Mouse (Mus musculus): ENCODE measurements around the gene Olfr67. TPM values are rescaled to one million over a fixed set of nuclear protein-coding genes. Genes with fewer than 3 reads are reported as not detected.
"Not testable (repeated sequence)": the region's sequence is repeated elsewhere in the genome, so short reads cannot be mapped to it uniquely, and the experiment has no call there.

Olfr67 gene
- polyA plus RNA-seq (2016; fragmentation: Nextera tagmentation; extraction: Ambion mirVana): not detected in 2 replicates

DNA sequence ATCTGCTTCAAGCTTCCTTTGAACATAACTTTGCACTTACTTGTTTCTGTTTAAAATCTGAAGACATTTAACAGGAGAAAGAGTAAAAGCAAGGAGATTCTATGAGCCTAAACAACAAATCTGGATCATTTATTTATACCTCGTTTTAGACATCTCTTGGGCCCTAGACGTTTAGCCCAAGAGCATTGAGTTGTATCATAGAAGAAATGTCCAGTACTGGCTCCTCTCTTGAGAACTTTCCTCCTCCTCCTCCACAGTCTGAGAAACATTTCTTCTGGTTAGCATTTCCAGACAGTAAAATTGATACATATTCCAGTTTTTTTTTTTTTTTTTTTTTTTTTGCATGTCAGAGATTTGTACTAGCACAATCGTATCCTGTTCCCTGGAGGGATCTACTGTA lies at the start of gene Olfr67:
Olfr67 (minus strand) TSS at position 101 of the 400 bp plus-strand sequence.
- no peak within 1 kb of the TSS for H3K27ac ChIP-seq
- H3K27me3 ChIP-seq (ENCODE audit: low read depth, poor library complexity, severe bottlenecking): no peaks in the 10 kb centered on the region
- no peaks in the 10 kb centered on the region for H3K9me3 ChIP-seq (replicated peaks)
- 84% methylated on average over 3 of the region's 3 CpGs for WGBS
- no peak within 1 kb of the TSS for H3K4me3 ChIP-seq
- no peaks in the 10 kb centered on the region for H3K4me1 ChIP-seq
- no peaks in the 10 kb centered on the region for H3K36me3 ChIP-seq
- DNase-seq (ENCODE audit: low spot score): no peak

DNA sequence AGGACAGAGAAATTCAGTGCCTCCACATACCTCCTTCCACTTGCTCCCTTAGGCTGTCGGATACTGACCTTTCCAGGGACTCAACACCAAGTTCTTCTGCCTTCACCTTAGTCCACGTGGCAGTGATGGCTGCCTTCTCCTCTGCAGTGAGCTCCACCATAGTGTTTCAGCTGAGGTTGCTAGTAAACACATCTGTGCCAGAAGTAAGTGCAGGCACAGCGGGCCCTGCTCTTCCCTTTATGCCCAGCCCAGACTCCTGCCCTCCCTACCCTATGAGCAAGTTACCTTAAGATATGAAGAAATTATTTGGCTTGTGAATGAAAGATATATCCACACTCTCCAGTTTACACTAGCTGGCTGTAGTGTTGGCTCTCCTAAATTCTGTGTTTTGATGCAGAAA lies 48.6 kb upstream of the Olfr67 start, which contains the start of gene Hbb-bh2:
Hbb-bh2 (minus strand) TSS at position 253 of the 400 bp plus-strand sequence.
- Histone ChIP-seq H3K9me3 (replicated peaks) (no peaks in the 10 kb centered on the region), H3K4me3 (no peak within 1 kb of the TSS), H3K36me3 (no peaks in the 10 kb centered on the region), H3K4me1 (no peaks in the 10 kb centered on the region), H3K27ac (no peak within 1 kb of the TSS), H3K27me3 (ENCODE audit: low read depth, poor library complexity, severe bottlenecking) (no peaks in the 10 kb centered on the region)
- no peak for DNase-seq (ENCODE audit: low spot score)
- 79% methylated on average over 3 of the region's 3 CpGs for WGBS

DNA sequence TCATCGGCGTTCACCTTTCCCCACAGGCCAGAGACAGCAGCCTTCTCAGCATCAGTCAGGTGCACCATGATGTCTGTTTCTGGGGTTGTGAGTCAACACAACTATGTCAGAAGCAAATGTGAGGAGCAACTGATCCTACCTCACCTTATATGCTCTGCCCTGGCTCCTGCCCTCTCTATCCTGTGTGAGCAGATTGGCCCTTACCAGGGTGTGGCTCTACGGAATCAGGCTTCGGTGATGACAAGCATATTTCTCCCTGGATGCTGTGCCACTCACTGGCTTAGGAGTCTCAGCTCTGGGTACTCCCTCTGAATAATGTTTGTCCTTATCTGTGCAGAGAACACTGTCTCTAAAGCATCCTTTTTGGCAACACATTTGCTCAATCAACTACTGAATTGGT lies 36.2 kb upstream of the Olfr67 start, which contains the start of gene Hbb-bs:
Hbb-bs (minus strand) TSS at position 289 of the 400 bp plus-strand sequence.
- Histone ChIP-seq H3K9me3 (replicated peaks) (no peaks in the 10 kb centered on the region), H3K36me3 (no peaks in the 10 kb centered on the region), H3K27me3 (ENCODE audit: low read depth, poor library complexity, severe bottlenecking) (no peaks in the 10 kb centered on the region), H3K4me3 (no peak within 1 kb of the TSS), H3K4me1 (no peaks in the 10 kb centered on the region), H3K27ac (no peak within 1 kb of the TSS)
- no peak for DNase-seq (ENCODE audit: low spot score)
- WGBS: 93% methylated on average over 4 of the region's 4 CpGs

DNA sequence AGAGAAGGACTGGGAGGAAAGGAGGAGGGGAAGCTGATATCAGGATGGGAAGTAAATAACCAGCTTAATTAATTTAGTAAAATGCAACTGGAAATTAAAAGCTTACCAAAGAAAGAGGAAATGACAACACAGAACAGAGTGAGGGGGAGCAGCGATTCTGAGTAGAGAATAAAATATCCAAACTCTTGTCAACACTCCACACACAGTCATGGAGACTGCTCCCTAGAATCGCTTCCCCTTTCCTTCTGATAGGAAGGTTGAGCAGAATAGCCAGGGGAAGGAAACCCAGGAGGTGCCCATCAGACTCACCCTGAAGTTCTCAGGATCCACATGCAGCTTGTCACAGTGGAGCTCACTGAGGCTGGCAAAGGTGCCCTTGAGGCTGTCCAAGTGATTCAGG lies 35.5 kb upstream of the Olfr67 start:
- H3K27me3 ChIP-seq (ENCODE audit: low read depth, poor library complexity, severe bottlenecking); DNase-seq (ENCODE audit: low spot score); H3K27ac ChIP-seq; H3K4me1 ChIP-seq; H3K4me3 ChIP-seq; H3K36me3 ChIP-seq; H3K9me3 ChIP-seq (replicated peaks): not testable (repeated sequence)
- WGBS: no CpG with 5 or more reads among the region's 2 CpGs

DNA sequence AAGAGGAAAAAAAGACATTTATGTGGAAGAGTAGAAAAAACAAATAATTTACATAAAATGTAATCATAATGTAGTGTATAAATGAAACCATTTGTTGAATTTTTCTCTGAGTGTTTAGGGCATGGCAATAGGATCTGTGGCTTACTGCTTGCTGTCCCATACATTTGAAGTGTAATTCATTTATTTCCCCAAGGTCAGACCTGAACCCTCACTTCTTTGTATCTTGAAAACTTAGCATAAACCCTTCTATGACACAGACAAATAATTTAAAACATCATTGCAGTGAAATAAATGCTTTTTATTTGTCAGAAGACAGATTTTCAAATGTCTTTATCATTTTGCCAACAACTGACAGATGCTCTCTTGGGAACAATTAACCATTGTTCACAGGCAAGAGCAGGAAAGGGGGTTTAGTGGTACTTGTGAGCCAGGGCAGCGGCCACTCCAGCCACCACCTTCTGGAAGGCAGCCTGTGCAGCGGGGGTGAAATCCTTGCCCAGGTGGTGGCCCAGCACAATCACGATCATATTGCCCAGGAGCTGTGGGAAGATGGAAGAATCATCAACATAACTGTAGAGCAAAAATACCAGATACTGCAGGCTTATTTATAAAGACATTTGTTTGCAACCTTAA lies 34.8 kb upstream of the Olfr67 start:
- Histone ChIP-seq H3K27me3 (ENCODE audit: low read depth, poor library complexity, severe bottlenecking) (no peaks in the 10 kb centered on the region), H3K4me1 (no peaks in the 10 kb centered on the region), H3K36me3 (no peaks in the 10 kb centered on the region), H3K4me3 (no peak overlapping the region), H3K27ac (no peak overlapping the region), H3K9me3 (replicated peaks) (no peaks in the 10 kb centered on the region)
- 84% methylated on average over 3 of the region's 3 CpGs for WGBS
- DNase-seq (ENCODE audit: low spot score): no peak

DNA sequence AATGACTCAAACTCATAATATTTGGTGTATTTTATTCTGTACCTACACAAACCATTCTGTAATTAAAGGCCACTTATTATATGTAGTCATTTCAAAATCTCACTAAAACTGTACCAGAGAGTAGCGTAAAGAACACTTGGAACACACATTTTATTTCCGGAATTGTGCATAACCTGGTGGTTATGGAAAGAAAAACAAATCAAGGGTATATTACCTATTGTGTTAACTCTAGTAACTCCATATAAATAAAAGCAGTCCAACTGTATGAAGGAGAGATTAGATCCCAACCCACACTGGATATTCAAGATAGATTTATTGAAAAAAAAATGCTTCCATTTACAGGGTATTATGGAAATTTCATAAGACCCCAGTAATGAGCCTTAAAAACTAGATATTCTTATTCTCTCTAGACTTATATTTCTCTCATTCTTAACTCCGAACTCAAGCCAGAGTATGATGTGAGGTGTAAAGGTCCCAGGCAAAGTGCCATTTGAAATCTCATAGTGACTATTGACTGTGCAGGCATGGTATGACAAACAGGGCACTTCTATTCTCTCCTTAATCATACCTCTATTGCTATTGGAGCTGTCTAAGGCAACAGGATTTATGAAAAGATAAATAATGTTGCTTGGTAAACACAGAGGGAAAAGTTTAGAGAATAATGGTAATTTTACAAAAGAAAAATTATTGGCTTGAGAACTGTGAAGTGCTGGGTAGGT lies 34.1 kb upstream of the Olfr67 start:
- H3K4me1 ChIP-seq: no peaks in the 10 kb centered on the region
- no peaks in the 10 kb centered on the region for H3K36me3 ChIP-seq
- H3K27me3 ChIP-seq (ENCODE audit: low read depth, poor library complexity, severe bottlenecking): no peaks in the 10 kb centered on the region
- WGBS: 95% methylated on average over 3 of the region's 3 CpGs
- H3K27ac ChIP-seq: no peak overlapping the region
- no peak for DNase-seq (ENCODE audit: low spot score)
- no peak overlapping the region for H3K4me3 ChIP-seq
- no peaks in the 10 kb centered on the region for H3K9me3 ChIP-seq (replicated peaks)

DNA sequence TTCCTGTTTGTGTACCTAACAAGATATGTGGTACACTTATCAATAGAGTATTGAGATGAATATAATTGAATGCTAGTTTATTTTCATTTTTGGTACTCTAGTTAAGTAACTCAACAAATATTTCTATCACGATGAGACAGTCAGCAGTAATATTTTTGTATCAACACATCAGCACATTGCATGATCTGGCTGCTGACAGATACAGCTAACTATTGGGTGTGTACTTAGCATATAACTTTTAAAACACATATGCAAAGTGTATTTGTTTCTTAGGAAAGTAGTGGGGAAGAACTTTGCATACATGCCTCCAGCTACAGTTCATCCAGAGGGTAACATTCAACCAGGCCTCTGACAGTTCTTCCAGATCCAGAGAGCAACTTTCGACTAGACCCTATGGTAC lies 33.0 kb upstream of the Olfr67 start:
- Histone ChIP-seq H3K4me3 (no peak overlapping the region), H3K36me3 (no peaks in the 10 kb centered on the region), H3K9me3 (replicated peaks) (no peaks in the 10 kb centered on the region), H3K27ac (no peak overlapping the region), H3K27me3 (ENCODE audit: low read depth, poor library complexity, severe bottlenecking) (no peaks in the 10 kb centered on the region), H3K4me1 (no peaks in the 10 kb centered on the region)
- no peak for DNase-seq (ENCODE audit: low spot score)
- WGBS: 95% methylated on average over 2 of the region's 2 CpGs

DNA sequence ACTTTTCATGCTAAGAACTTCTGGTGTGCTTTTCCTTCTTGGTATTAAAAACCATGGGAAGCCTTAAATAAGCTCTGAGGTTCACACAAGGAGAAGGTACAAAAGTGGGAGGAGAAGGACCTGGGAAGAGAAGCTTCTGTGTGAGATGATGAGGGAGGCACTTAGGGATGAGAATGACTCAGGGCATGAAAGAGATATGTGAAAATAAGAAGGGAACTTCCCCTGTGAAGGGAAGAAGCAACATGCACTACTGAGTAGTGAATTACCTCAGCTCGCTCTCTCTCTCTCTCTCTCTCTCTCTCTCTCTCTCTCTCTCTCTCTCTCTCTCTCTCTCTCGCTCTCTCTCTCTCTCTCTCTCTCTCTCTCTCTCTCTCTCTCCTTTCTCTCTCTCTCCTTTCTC lies 23.5 kb upstream of the Olfr67 start:
- H3K4me3 ChIP-seq; H3K27ac ChIP-seq; H3K9me3 ChIP-seq (replicated peaks); DNase-seq (ENCODE audit: low spot score); H3K4me1 ChIP-seq; H3K36me3 ChIP-seq; H3K27me3 ChIP-seq (ENCODE audit: low read depth, poor library complexity, severe bottlenecking): not testable (repeated sequence)
- 100% methylated on average over 1 of the region's 2 CpGs for WGBS

DNA sequence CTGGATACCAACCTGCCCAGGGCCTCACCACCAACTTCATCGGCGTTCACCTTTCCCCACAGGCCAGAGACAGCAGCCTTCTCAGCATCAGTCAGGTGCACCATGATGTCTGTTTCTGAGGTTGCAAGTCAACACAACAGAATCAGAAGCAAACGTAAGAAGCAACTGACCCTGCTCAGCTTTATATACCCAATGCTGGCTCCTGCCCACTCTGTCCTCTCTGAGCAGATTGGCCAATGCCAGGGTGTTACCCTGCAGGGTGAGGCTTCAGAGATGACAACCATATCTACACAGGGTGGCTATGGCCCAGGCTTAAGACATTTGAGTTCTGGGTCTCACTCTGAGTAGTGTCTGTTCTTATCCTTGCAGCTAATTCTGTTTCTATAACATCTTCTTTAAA lies 22.1 kb upstream of the Olfr67 start, which contains the start of gene Hbb-bt:
Hbb-bt (minus strand) TSS at position 231 of the 400 bp plus-strand sequence.
- H3K27me3 ChIP-seq (ENCODE audit: low read depth, poor library complexity, severe bottlenecking): no peaks in the 10 kb centered on the region
- H3K4me1 ChIP-seq: no peaks in the 10 kb centered on the region
- H3K9me3 ChIP-seq (replicated peaks): no peaks in the 10 kb centered on the region
- no peaks in the 10 kb centered on the region for H3K36me3 ChIP-seq
- 84% methylated on average over 3 of the region's 3 CpGs for WGBS
- DNase-seq (ENCODE audit: low spot score): no peak
- no peak within 1 kb of the TSS for H3K4me3 ChIP-seq
- H3K27ac ChIP-seq: no peak within 1 kb of the TSS

DNA sequence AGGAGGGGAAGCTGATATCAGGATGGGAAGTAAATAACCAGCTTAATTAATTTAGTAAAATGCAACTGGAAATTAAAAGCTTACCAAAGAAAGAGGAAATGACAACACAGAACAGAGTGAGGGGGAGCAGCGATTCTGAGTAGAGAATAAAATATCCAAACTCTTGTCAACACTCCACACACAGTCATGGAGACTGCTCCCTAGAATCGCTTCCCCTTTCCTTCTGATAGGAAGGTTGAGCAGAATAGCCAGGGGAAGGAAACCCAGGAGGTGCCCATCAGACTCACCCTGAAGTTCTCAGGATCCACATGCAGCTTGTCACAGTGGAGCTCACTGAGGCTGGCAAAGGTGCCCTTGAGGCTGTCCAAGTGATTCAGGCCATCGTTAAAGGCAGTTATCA lies 21.5 kb upstream of the Olfr67 start:
- H3K4me1 ChIP-seq; H3K36me3 ChIP-seq; H3K4me3 ChIP-seq; DNase-seq (ENCODE audit: low spot score); H3K27me3 ChIP-seq (ENCODE audit: low read depth, poor library complexity, severe bottlenecking); H3K9me3 ChIP-seq (replicated peaks); H3K27ac ChIP-seq: not testable (repeated sequence)
- no CpG with 5 or more reads among the region's 3 CpGs for WGBS

DNA sequence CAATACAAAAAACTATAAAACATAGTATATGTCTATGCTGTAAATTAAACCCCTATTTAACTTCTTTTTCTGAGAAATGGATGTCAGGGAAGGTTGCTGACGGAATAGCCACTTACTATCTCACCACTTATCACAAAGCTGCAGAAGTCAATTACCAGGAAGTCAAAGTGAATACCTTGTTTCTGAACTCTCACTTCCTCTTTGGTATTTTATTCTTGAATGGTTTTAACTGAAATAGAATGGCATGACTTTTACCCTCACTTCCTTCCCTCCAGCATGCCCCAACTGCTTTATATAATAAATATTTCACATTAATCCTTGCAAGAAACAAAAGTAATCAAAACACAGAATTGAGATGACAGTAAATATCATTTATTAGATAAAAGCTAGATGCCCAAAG lies 20.6 kb upstream of the Olfr67 start:
- no peak for DNase-seq (ENCODE audit: low spot score)
- no peaks in the 10 kb centered on the region for H3K4me1 ChIP-seq
- no peaks in the 10 kb centered on the region for H3K9me3 ChIP-seq (replicated peaks)
- no peak overlapping the region for H3K4me3 ChIP-seq
- H3K27ac ChIP-seq: no peak overlapping the region
- 81% methylated on average over 1 of the region's 1 CpGs for WGBS
- no peaks in the 10 kb centered on the region for H3K36me3 ChIP-seq
- H3K27me3 ChIP-seq (ENCODE audit: low read depth, poor library complexity, severe bottlenecking): no peaks in the 10 kb centered on the region

DNA sequence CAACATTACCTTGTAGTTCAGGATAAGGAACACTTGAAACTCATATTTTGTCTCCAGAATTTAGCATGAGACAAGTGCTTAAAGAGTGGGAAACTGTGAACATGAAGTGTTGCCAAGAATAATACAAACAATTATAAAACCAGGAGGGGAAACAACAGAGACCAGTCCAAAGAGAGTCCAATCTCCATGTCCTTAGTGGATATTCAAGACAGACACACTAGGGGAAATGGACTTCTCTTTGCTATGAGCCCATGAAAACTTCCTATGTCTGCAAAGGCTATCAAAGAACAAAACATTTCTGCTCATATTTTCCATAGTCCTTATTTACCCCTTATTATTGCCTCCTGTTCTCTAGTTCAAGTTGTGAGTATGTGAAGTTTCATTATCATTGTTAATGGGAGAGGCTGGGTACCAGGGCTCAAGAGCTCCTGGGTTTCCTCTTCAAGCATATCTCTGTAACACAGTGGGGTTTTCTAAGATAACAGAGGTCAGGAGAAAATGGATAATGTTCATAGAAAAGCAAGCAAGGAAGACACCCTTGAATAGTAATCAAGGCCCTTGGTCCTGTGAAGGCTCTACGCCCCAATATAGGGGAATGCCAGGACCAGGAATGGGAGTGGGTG lies 19.7 kb upstream of the Olfr67 start:
- Histone ChIP-seq H3K4me1 (no peaks in the 10 kb centered on the region), H3K9me3 (replicated peaks) (no peaks in the 10 kb centered on the region), H3K27ac (no peak overlapping the region), H3K36me3 (no peaks in the 10 kb centered on the region), H3K27me3 (ENCODE audit: low read depth, poor library complexity, severe bottlenecking) (no peaks in the 10 kb centered on the region), H3K4me3 (no peak overlapping the region)
- no peak for DNase-seq (ENCODE audit: low spot score)
- WGBS: 75% methylated on average over 1 of the region's 1 CpGs

DNA sequence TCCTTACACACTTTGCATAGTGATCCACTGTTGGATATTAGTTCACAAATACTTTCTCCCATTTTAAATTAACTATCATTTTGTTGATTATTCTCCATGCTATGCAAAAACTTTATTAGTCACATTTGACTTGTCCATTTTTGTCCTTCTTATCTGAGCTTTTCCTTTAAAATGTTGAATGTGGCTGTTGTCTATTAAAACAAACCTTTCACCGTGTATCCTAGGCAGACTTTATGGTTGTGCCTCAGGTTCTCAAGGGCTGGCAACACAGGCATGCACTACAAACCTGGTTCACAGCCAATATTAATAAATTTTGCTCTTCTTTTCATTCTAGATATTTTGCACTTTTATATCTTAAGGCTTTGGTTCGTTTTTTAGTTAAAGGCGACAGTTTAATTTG lies 19.1 kb upstream of the Olfr67 start:
- 86% methylated on average over 3 of the region's 3 CpGs for WGBS
- H3K36me3 ChIP-seq: no peaks in the 10 kb centered on the region

More for the DNA sequence above, 19.1 kb upstream of the Olfr67 start:
- Histone ChIP-seq H3K27ac (no peak overlapping the region), H3K4me3 (no peak overlapping the region), H3K4me1 (no peaks in the 10 kb centered on the region), H3K27me3 (ENCODE audit: low read depth, poor library complexity, severe bottlenecking) (no peaks in the 10 kb centered on the region), H3K9me3 (replicated peaks) (no peaks in the 10 kb centered on the region)
- DNase-seq (ENCODE audit: low spot score): no peak

All from limb, embryonic 10.5 days (tissue).